Mouse (Mus musculus) thymus, postnatal 36 days (tissue): ENCODE measurements around the gene Pigf.

Experiments used
- DNase-seq, 2 experiments: peaks; one replicate each; pipeline ENCODE4 v3.0.0; 2022; ENCODE audit warnings: mixed read lengths in 2 of 2

Gene Pigf

GRCm38 (mm10) chr17:87024491-87025242 lies 539 bp downstream of the Pigf start:
- DNase-seq = no peak

- DNase-seq = no peak
These were observed 5.5 kb downstream of the Pigf start for GRCm38 (mm10) chr17:87019692-87020091.

GRCm38 (mm10) chr17:87011301-87012019 lies 13.7 kb downstream of the Pigf start:
- no peak for DNase-seq

GRCm38 (mm10) chr17:87008950-87009349 lies 16.3 kb downstream of the Pigf start:
- no peak for DNase-seq

DNA sequence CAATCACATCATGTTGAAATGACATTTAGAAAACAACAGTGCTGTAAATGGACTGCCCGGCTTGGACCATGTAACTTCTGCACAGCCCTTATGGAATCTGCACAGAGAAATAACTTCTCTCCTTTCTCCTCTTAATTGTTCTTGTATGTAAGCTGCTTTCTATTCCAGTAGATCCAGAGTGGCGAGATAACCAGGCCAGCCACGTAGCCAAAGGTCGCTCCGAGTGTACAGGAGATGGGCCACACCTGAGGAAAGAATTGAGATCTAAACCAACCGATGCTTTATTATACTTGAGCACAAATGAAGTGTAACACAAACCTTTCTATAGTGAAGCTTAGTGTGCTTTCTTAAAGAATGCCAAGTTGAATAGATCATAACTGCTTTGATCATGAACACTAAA lies 27.9 kb downstream of the Pigf start:
- no peak for DNase-seq

DNA sequence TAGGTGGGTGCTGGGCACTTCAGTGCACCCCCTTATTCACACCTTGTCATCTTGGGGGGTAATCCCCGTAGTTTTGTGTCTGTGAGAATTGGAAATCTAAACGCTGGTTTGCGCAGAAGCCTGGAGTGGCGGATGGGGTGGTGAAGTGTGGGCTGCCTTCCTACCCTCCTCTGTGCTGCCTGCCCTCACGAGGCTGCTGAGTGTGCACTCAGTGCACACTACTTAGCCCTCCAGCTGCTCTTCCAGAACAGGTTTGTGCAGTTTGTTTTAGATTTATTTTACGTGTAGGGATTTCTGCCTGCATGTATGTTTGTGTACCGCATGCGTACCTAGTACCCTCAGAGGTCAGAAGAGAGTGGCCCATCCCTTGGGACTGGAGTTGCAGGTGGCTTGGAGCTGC lies 33.9 kb downstream of the Pigf start:
- DNase-seq = no peak

DNA sequence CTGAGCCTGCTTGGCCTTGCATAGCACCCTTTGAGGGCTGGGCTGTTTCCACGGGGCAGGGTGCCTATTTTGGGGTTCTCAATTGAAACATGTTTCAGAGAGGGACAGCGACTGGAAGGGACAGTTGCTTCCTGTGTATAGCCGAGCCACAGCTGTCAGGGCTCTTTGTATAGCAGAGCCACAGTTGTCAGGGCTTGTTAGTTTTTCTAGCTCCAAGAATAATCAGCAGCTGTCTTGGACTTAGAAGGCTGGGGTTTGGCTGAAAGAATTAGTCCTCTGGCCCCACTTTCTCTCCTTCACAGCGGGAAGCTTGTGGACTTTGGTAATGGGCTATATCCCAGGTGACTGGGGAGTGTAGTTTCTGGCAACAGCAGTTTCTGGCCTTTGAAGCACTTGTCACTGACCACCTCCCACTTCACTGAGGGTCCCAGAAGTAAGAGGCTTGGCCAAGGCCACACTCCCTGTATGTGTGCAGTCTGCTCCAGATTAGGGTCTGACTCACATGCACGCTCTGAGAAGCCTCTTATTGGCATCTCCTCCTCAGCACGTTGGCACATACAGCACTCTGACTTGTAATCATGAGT lies 36.5 kb downstream of the Pigf start:
- peak; percentile 31 to 64 for DNase-seq

DNA sequence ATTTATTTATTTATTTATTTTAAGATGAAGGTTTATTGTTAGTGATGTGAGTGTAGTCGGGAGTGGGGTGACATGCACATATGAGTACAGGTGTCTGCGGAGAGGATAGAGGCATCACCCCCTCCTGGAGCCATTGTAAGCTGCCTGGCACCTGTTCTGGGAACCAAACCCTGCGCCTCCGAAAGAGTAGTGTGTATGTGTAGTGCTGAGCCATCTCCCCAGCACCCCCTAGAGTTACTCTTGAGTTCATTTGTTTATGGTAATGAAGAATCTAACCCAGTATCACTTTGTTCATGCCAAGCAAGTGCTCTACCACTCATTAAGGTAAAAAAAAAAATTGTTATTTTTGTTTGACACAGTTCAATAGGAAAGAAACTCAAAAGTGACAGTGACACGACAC lies 37.0 kb downstream of the Pigf start:
- DNase-seq = peak; percentile 44 to 70

GRCm38 (mm10) chr17:86986449-86987138 lies 38.6 kb downstream of the Pigf start:
- DNase-seq = no peak

DNA sequence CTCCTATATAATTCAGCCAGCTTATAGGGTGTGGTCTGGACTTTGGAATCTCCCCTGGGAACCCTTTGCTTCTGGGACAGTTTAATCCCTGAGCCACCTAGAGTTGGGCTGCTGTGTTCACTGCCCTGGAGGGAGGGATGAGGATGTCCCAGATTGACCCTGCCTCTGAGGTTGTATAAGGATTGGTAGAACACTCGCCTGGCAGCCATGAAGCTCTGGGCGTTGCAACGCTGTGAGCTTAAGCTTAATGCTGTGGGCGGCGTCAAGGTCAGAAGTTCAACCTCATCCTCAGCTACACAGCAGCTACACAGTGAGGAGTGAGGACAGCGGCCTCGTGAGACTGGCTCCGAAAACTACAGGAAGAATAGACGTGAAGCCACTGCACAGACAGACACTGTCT lies 42.7 kb downstream of the Pigf start:
- DNase-seq = no peak

- no peak for DNase-seq
These were observed 43.5 kb downstream of the Pigf start for GRCm38 (mm10) chr17:86981701-86982100.

DNA sequence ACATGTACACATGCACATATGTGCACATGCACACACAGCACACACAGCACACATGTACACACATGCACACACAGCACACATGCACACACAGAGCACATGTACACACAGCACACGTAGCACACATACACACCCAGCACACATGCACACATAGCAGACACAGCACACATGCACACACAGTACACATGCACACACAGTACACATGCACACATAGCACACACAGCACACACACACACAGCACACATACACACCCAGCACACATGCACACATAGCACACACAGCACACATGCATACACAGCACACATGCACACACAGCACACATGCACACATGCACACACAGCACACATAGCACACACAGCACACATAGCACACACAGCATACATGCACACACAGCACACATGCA lies 44.0 kb downstream of the Pigf start:
- no peak for DNase-seq

DNA sequence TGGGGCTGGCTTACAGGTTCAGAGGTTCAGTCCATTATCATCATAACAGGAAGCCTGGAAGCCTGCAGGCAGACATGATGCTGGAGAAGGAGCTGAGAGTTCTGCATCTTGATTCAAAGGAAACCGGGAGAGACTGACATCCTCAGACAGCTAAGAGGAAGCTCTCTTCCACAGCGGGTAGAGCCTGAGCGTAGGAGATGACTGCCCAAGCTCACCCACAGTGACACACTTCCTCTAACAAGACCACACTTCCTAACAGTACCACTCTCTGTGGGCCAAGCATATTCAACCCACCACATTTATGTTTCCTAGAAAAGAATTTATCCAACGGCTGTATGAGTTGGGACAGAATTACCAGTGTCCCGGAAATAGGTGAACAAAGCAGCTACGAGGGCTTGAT lies 46.7 kb downstream of the Pigf start:
- no peak for DNase-seq

DNA sequence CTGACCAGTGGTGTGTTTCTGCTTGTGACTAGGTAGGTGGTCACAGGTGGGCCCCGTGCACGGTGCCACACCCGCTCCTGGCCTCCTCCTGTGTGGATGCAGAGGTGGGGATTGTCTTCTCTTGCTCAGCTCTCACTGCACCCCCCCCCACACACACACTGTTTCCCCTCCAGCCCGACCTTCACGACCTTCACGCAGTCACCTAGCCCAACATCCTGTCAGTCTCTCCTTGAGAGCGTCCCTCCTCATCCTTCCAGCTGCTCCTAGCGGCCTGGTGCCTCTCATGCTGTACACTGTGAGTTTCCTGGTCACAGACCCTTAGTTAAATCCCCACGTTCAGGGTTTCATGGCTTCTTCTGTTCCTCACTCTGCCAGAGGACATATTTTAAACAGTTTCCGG lies 48.8 kb downstream of the Pigf start:
- peak in 1 of 2 experiments; percentile 43 for DNase-seq

DNA sequence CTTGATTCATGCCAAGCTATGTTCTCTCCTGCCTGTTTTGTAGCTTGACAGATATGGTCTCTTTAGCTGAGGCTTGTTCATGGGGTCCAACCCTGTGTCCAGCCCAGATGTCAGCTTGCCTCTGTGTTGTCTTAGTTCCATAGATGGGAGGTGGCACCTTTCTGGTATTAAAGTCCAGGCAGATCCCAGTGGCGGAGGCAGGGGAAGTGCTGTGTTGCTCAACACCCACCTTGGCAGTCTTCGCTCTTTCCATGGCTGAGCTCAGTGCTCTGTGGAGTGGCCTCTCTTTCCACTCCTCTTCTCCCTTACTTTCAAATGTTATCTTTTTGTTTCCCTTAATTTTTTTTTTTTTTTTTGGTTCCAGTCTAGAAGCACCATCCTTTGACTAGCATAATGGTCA lies 52.1 kb downstream of the Pigf start:
- DNase-seq = no peak

GRCm38 (mm10) chr17:86971860-86972259 lies 53.3 kb downstream of the Pigf start:
- DNase-seq = no peak

DNA sequence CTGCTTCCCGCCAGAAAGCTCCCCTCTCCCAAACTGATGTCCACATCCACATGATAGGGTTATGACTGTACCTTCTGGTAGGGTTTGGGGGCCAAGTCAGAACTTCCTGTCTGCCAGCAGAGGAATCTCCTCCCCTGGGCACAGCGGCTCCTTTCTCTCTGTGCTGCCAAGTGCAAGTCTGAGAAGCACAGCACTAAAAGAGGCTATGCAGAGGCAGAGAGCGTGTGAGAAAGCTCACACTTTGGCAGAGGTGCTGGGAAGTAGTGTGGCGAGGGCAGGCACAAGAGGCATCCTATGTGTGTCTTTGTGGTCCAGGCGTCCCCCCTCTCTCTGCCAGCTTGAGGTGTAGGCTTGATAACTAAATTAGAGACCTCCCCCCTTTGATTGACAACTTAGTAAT lies 54.2 kb downstream of the Pigf start:
- peak in 1 of 2 experiments; percentile 32 for DNase-seq

- DNase-seq = peak in 1 of 2 experiments; percentile 44
These were observed 55.0 kb downstream of the Pigf start for GRCm38 (mm10) chr17:86970026-86970750.

DNA sequence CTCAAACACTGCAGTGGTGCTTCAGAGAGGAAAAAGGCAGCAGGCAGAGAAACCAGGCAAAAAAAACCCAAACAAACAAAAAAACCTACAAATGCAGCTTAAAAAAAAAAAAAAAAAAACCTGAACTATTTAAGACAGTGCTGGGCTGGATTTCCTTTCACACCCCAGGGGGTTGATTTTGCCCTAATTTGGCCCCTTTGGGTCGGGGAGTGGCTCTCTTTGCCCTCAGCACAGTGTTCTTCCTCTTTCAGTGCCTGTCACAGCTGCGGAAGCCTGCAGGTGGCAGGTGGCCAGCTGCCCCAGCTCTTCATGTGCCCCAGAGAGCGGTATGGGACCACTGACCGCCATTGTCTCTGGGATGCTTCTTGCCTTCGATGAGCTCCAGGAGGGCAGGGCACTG lies 55.6 kb downstream of the Pigf start:
- peak; percentile 55 to 70 for DNase-seq

- DNase-seq = peak in 1 of 2 experiments; percentile 27
These were observed 56.6 kb downstream of the Pigf start for GRCm38 (mm10) chr17:86968581-86968980.

DNA sequence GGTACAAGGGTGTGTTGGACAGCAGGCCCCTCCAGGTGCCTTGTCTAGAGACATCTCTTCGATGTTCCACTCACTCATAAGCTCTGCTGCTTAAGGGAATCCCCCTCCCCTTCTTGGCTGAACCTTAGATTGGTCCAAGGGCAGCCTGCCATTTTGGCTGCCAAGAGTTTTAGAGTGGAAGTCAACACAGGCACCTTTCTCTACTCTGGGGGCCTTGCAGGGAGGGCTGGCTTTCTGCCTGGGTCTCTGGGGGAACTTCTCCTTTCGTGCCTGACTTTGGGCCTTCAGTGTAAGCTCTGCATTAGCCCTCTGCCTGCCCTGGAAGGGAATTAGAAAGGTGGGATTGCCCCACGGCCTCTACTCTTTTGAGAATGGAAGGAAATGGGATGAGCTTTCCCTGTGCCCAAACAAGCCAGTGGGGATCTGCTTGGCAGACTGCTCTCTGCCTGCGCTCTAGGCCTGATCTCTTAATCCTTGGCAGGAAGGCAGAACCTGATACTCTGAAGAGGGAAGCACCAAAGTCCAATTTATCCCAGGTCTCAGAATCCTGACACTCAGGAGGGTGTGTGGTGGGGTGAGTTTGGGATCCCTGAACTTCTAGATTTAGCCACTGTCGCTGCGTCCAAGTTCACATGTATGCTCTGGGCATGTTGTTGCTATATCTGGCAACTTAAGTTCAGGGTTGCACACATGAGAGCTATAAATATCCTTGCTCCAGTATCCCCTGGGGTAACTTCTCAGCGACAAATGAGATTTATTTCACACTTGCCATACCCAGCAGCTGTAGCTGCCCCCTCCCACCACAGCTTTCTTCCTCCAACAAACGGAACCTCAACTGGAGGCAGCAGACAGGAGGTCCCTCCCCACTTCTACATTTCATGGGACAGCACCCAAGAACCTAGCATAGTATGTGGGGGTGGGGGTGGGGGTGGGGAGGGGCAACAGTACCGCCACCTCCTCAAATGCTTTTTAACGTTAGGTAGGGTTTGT lies 57.4 kb downstream of the Pigf start:
- peak in 1 of 2 experiments; percentile 49 for DNase-seq
